Mouse (Mus musculus) cerebellum, postnatal 36 days (tissue): ENCODE results near the gene Umad1.

ENCODE experiments used
- DNase-seq, 2 experiments: peaks; one replicate each; pipeline ENCODE4 v3.0.0; 2021 to 2022; ENCODE audit warnings: mixed read lengths in 2 of 2

The Umad1 gene

GRCm38 (mm10) chr6:8421421-8421820 is 162.3 kb downstream of the Umad1 start:
- DNase-seq: no peak

GRCm38 (mm10) chr6:8421959-8422581 is 163.0 kb downstream of the Umad1 start:
- DNase-seq: peak; percentile 20 to 28

DNA sequence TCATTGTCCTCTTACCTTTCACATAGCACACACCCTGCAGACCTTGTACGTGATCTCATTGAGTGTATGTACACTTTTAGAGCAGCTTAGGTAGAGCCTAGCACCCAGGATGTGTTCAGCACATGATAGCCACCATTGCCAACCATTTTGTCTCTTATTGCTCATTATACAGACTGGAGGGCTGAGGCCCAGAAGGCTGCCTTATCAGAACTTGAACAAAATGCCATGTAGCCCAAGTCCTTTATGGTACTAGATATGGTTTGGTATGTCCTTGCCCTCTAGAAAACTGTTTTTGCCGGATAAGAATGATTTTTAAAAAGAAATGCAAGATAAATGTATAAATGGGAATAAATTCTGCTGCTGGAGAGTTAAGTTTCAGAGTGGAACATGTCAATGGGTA is 164.1 kb downstream of the Umad1 start:
- DNase-seq: no peak

DNA sequence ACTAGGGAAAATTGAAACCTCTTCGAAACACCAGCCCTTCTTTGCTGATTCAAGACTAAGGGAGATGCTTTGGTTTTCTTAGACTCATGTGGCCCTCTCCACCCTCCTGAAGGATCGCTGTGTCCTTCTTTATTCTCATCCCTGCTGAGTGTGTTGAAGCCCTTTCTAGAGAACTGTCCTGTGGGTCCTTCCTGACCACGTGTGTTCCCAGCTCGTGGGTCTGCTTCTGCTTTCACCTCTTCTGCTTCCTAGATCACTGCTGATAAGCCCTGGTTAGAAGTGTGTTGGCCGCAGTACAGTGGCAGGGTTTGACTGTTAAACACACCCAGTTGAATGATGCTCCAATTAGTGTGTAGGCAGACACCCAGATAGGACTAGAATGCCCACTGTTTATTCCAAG is 168.6 kb downstream of the Umad1 start:
- no peak for DNase-seq

DNA sequence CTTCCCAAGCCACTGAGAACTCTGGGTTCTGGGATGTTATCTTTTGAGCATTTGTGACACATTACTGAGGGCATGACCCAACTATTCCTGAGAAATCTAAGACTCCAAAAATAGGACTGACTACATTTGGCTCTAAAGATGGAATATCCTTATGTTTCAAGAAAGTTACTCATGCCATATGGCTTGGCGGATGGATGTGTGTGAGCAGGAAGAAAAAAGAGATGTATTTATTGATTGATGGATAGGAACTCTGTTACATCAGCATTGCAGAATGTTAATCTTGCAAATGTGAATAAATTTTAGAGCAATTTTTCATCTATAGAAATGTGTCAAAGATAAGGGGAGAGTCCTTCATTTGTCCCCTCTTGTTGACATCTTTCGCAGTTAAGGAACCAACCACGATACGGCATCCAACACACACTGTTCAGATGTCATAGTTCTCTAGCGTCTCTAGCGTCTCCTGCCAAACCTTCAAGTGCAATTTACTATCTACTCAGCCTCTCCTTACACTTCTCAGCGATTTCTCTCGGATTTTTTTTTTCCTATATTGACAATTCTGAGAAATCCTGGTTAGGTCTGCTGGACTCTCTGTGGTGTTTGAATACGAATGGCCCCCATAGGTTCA is 171.6 kb downstream of the Umad1 start:
- no peak for DNase-seq

GRCm38 (mm10) chr6:8433179-8433578 is 174.1 kb downstream of the Umad1 start:
- no peak for DNase-seq

DNA sequence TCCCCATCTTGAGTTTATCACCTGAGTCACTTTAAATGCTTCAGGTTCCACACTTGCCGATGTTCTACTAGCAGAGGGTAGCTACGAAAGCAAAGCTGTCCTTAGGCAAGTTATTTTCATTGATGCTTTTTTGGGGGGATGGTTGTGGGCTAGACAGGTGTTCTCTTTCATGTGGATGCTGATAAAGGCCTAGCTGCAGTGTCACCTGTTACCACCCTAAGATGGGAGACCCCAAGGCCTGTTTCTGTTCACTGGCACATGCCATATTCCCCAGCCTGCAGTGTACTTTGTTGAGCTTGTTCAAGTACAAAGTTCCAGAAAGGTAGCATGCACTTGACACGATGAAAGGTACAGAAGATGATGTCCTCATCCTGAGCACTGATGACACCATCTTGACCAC is 178.8 kb downstream of the Umad1 start:
- DNase-seq: no peak

- no peak for DNase-seq
Observed at GRCm38 (mm10) chr6:8441814-8442213, 182.7 kb downstream of the Umad1 start.

DNA sequence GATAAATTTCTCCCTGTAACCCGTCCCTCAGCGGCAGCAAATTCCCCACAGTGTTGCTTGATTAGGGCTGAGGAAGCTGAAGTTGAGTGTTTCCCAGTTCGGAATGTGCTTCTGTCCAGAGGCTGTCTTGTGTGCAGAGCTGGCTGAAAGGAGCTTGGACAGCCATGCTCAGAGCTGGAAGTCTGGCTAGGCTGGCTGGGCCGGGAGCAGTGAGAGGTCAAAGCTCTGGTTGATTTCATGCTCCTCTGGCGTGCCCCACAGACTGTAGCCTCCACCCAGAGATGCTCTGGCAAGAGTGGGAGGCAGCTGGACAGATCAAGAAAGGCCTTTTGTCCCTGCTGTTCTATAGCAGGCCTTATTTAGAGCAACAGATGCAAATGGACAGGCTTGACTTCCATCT is 187.7 kb downstream of the Umad1 start:
- DNase-seq: no peak

GRCm38 (mm10) chr6:8455599-8455998 is 196.5 kb downstream of the Umad1 start:
- no peak for DNase-seq

DNA sequence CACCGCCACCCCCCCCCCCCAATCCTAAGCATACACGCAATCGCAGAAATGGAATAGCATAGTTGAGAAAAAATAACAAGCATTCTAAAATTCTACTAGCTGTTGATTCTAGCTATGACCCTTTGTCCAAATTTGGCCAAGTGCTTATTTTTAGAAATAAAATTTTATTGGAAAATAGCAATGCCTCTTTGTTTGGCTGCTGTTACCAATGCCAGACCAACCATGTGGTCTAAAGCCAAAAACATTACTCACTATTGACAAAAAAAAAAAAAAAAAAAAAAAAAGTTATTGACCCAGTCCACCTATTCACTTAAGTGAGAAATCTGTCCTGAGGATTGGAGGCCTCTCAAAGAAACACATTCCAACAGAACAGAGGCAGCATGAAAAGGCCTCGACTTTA is 199.5 kb downstream of the Umad1 start:
- DNase-seq: no peak

- DNase-seq: no peak
Observed at GRCm38 (mm10) chr6:8462447-8462846, 203.4 kb downstream of the Umad1 start.

DNA sequence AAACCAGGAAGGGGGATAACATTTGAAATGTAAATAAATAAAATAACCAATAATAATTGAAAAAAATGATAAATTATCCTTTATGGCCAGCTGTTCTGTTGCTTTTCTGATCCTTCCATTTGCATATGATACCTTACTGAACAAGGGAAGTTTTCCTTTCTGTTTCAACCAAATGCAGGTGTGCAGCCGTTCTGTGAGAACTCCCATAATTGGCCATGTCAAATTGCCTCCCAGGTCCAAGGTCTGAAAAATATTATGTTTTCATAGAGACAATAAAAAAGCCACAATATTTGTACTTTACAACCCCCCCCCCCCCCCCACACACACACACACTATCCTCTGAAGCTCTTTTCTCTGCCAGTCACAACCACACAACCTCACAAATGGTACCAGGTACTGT is 206.3 kb downstream of the Umad1 start:
- no peak for DNase-seq

GRCm38 (mm10) chr6:8465985-8466384 is 206.9 kb downstream of the Umad1 start:
- no peak for DNase-seq

DNA sequence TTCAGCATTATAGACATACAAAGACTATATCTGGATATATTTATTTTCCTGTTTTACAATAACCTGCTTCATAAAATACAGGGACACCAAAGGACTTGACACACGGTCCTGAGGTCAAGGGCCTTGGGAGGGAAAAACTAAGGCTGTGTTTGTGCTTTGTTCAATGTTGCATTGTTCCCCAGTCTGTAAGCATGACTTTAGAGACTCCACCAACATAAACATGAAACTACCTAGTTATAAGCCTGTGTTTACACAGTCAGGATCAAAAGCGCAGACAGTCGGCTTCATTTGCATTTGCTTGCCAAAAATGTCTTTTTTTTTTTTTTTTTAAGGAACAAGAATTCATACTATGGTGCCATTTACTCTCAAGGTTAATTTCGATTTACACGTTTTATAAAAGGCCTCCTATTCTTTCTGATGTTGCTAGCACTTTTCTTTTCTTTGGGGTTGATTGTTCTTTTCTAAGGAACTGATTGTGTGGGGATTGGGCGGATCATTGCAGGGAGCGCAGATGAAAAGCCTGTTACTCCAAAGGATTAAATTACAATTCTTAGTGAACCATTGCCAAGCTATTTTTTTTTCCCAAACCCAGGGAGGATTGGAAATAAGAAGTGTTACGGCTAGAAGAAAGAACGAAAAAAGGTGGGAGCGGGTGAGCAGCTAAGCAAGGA is 208.7 kb downstream of the Umad1 start:
- no peak for DNase-seq

GRCm38 (mm10) chr6:8469918-8470317 is 210.8 kb downstream of the Umad1 start:
- DNase-seq: no peak

- no peak for DNase-seq
Observed at GRCm38 (mm10) chr6:8472125-8472524, 213.0 kb downstream of the Umad1 start.

- no peak for DNase-seq
Observed at GRCm38 (mm10) chr6:8472915-8473314, 213.8 kb downstream of the Umad1 start.

GRCm38 (mm10) chr6:8473498-8473897 is 214.4 kb downstream of the Umad1 start:
- DNase-seq: no peak

DNA sequence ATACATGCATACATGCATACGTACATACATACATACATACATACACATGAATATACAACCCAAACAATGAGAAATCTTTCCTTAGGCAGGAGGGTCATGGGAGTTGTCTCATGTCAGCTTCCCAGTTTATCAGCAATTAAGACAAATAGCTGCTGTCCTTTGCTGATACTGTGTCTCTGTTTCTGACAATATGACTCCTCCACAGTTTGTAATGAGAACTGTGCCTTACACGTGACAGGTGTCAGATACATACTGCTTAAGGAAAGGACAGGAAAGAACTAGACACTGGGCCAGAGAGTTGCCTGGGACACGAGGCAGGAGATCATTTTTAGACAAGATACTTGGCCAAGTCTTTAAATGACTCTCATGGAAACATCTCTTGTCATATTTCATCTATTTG is 215.2 kb downstream of the Umad1 start:
- DNase-seq: no peak

DNA sequence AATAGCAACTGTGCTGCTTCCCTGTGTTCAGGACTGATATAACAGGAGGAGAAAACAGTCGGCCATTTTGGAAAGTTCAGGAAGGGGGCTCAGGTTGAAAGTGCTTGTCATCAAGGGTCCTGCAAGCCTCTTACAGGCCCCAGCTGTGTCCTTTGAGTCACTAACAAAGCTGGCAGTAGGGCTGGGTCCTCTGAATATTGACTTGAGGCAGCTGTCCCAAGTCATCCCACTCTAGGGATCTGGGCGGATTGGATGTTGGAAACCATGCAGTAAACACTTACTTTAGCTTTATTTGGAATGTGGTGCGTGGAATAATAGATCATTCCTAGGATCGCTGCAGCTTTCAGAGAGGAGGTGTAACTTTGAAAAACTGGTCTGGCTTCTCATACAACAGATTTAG is 215.7 kb downstream of the Umad1 start:
- no peak for DNase-seq

DNA sequence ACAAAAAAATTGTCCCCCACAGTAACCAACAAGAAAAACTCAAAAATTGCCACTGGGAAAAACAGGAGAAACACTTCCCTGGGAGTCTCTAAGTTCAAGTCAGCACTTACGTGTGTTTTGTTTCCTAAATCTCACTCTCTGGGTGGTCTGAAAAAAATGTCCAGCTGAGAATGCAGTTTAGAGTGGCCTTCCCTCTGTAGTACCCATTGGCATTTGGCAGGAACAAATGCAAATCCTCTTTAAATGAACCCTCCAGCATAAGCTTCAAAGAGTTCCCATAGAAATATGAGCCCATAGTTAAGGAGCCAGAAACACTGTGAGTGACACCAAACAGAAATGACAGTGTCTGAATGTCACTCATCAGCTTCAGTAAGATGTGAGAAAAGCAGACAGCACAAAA is 220.1 kb downstream of the Umad1 start:
- no peak for DNase-seq

GRCm38 (mm10) chr6:8484437-8485275 is 225.6 kb downstream of the Umad1 start:
- DNase-seq: no peak
